Mouse (Mus musculus): ENCODE data around the gene Igf1r.

GRCm38 (mm10) chr7:68205776-68206427 lies 253.3 kb downstream of the Igf1r start:
- TF ChIP-seq CTCF (IDR thresholded peaks at IDR 0.05; ENCODE audit: insufficient read depth, low read length), result no peak
- TF ChIP-seq POLR2A (IDR thresholded peaks at IDR 0.05; ENCODE audit: borderline replicate concordance, extremely low read depth, low read depth, low read length), result no peak

All from lung, adult 2 months (tissue).